Mouse (Mus musculus): Measurements from ENCODE around the gene Lag3. TPM values are rescaled to one million over a fixed set of nuclear protein-coding genes. Genes with fewer than 3 reads are reported as not detected.
"Not testable (repeated sequence)": the region's sequence is repeated elsewhere in the genome, so short reads cannot be mapped to it uniquely, and the experiment has no call there.

Lag3 gene
- total RNA-seq, 2 experiments from 2014 or later: 0.51 to 2.7 TPM

DNA sequence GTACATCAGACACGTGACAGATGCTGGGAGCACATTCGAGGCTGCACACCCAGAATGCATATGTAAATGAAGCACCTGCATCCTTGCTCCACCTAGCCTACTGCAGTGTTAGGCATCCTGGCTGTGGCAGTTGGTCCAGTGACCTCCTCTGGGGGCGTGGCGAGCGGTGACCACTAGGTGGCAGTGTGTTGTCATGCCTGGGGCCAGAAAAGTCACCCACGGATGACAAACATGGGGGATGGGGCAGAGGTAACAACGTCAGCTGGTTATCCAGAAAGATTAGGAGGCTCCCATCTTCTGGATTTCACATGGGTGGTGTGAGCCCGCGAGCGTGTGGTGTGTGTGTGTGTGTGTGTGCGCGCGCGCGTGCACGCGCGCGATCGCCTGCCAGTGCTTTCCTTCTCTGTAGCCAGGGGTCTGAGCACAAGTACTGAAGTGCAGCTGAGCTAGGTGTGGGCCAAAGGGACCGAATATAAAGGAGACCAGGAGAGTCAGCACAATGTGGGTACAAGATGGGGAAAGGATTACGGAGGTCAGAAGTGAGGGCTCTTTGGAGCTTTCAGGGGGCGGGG, 7.8 kb downstream of the Lag3 start:
- peak; percentile 97 for ATAC-seq (replicated peaks; ENCODE audit: low FRiP score, poor library complexity, severe bottlenecking)

- ATAC-seq (replicated peaks; ENCODE audit: low FRiP score, poor library complexity, severe bottlenecking): no peak
These were observed 9.7 kb downstream of the Lag3 start for GRCm38 (mm10) chr6:124901851-124902250.

DNA sequence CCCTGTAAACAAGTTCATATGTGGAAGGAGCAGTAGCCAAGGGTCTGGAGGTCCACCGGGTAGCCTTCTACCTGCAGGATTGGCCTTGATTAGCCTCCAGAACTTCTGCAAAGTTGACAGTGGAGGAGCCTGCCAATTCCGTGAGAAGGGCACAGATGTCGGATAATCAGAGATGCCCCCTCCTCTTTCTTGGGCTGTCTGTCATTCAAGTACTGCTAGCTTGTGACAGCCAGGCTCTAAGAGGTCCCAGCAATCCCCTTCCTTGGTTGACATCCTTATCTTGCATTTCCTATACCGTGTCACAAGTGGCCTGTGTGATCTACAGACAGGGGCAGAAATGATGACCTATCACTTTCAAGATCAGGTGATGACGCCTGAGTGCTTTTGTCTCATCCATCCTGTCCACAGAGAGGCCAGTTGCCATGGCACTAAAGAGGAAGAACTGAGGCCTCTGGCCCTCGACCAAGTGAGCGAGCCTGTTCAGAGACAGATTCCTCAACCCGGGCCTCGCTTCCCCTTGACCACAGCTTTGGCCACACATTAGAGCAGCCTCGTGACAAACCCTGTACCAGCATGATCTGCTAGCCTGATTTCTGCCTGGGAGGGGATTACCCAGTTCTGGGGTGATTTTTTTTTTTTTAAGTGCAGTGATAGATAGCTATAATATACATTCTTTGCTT, 10.6 kb downstream of the Lag3 start:
- no peak for ATAC-seq (replicated peaks; ENCODE audit: low FRiP score, poor library complexity, severe bottlenecking)

- no peak for ATAC-seq (replicated peaks; ENCODE audit: low FRiP score, poor library complexity, severe bottlenecking)
These were observed 11.3 kb downstream of the Lag3 start for GRCm38 (mm10) chr6:124900056-124900800.

GRCm38 (mm10) chr6:124898359-124898758, 13.1 kb downstream of the Lag3 start:
- no peak for ATAC-seq (replicated peaks; ENCODE audit: low FRiP score, poor library complexity, severe bottlenecking)

DNA sequence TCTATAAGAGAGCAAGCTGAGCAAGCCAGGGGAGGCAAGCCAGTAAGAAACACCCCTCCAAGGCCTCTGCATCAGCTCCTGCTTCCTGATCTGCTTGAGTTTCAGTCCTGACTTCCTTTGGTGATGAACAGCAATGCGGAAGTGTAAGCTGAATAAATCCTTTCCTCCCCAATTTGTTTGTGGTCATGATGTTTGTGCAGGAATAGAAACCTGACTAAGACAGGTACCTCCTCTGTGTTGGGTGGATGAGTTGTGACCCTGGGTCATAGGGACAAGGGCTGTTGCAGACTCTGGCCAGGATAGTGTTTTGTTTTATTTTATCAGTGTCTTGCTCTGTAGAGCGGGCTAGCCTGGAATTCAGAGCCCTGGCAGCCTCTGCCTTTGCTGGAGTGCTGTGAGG, 17.4 kb downstream of the Lag3 start:
- not testable (repeated sequence) for ATAC-seq (replicated peaks; ENCODE audit: low FRiP score, poor library complexity, severe bottlenecking)

GRCm38 (mm10) chr6:124890997-124891396, 20.5 kb downstream of the Lag3 start:
- no peak for ATAC-seq (replicated peaks; ENCODE audit: low FRiP score, poor library complexity, severe bottlenecking)

DNA sequence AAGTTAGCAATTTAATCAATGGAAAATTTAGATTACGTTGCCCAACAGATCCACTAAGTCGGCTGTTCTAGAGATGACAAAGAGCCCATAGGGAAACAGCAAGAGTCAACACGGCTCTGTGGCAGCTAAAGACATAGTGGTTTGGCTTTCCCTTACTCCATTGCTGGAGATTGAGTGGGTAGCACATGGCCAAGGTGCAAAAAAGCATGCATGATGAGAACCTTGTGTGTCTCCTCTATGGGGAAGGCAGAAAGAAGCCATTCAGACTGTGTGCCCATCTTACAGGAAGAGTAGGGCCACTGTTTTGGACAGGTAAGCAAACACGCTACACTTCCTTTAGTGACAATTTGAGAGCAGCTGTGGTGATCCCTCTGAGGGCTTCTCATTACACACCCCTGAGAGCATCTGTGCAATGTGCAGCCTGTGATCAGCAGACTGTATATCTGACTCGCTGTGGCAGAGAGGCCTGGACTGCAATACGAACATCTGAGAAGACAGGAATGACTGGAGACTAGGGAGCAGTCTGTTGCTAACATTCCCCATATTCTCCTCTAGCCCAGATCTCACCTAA, 22.9 kb downstream of the Lag3 start:
- ATAC-seq (replicated peaks; ENCODE audit: low FRiP score, poor library complexity, severe bottlenecking): no peak

GRCm38 (mm10) chr6:124887986-124888385, 23.5 kb downstream of the Lag3 start, which contains the start of gene Cd4:
TSS of gene Cd4 (minus strand) at chr6:124888221.
- ATAC-seq (replicated peaks; ENCODE audit: low FRiP score, poor library complexity, severe bottlenecking): no peak

- ATAC-seq (replicated peaks; ENCODE audit: low FRiP score, poor library complexity, severe bottlenecking): no peak
These were observed 25.5 kb downstream of the Lag3 start for GRCm38 (mm10) chr6:124885956-124886381.

DNA sequence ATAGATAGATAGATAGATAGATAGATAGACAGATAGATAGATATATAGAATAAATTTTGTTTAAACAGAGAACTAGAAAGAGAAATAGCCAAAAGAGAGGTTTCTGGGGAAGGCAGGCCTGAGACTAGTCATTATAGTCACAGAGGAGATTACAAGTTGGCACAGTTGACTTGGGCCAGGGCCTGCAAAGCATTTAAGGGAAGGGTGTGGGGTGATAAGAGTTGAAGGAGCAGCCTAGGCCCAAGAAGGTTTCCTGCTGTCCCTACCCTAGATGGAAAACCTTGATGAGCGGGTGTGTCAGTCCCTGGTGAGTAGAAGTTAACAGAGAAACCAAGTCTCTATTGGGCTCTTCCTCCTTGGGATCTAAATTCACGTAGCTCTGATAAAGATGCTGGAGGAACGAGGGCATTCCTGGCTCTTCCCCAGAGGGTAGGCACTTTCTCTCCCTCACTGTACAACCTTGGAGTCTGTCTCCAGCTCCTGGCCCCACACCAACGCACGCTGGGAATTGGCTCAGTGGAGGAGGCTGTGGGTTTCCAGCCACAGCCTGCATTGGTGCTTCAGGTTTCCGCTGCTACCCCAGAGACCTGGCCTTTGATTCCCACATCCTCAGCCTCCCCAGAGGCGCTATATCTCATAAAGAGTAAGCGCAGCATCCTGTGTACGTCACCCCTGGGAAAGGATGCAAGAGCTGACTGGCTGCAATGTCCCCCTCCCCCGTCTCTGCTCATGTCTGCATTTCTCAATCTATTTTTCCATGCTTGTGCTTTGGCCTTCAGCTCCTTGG, 26.6 kb downstream of the Lag3 start:
- ATAC-seq (replicated peaks; ENCODE audit: low FRiP score, poor library complexity, severe bottlenecking): no peak

DNA sequence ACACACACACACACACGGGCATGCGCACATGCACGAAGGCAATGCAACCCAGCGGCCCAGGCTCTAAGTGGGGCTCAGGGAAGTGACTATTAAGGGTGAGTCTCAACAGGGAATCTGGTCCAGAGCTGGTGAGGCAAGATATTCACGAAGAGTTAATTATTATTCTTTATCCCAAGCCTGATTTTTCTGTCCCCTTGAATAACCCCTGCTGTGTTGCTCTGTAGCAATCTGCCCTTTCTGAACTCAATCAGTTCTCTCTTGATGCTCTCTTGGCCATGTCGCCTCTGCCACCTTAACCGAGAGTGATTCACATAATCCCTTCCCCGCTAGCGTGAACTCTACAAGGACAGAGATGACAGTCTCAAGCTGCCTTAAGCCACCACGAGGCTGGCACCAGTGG, 28.2 kb downstream of the Lag3 start:
- no peak for ATAC-seq (replicated peaks; ENCODE audit: low FRiP score, poor library complexity, severe bottlenecking)

DNA sequence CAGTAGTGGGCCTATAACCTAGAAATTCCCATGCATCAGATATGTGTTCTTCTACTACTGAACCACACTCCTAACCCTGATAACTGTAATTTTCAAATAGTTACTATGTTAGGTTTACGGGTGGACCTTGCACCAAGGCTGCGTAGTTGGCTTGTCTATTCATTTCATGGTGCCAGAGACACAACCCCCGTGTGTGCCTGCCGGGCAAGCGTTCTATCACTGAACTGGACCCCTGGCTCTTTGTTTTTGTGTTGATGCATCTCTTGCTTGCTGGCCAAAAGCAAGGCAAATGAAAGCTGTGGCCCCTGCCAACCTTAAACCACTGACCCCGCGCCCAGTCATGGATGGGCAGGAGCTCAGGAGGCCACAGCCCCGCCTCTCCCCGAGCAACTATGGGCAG, 29.7 kb downstream of the Lag3 start:
- no peak for ATAC-seq (replicated peaks; ENCODE audit: low FRiP score, poor library complexity, severe bottlenecking)

GRCm38 (mm10) chr6:124879390-124879789, 32.1 kb downstream of the Lag3 start:
- ATAC-seq (replicated peaks; ENCODE audit: low FRiP score, poor library complexity, severe bottlenecking): no peak

GRCm38 (mm10) chr6:124874348-124874747, 37.2 kb downstream of the Lag3 start:
- ATAC-seq (replicated peaks; ENCODE audit: low FRiP score, poor library complexity, severe bottlenecking): no peak

- ATAC-seq (replicated peaks; ENCODE audit: low FRiP score, poor library complexity, severe bottlenecking): no peak
These were observed 44.9 kb downstream of the Lag3 start for GRCm38 (mm10) chr6:124866560-124866959.

- no peak for ATAC-seq (replicated peaks; ENCODE audit: low FRiP score, poor library complexity, severe bottlenecking)
These were observed 45.6 kb downstream of the Lag3 start for GRCm38 (mm10) chr6:124865766-124866362.

DNA sequence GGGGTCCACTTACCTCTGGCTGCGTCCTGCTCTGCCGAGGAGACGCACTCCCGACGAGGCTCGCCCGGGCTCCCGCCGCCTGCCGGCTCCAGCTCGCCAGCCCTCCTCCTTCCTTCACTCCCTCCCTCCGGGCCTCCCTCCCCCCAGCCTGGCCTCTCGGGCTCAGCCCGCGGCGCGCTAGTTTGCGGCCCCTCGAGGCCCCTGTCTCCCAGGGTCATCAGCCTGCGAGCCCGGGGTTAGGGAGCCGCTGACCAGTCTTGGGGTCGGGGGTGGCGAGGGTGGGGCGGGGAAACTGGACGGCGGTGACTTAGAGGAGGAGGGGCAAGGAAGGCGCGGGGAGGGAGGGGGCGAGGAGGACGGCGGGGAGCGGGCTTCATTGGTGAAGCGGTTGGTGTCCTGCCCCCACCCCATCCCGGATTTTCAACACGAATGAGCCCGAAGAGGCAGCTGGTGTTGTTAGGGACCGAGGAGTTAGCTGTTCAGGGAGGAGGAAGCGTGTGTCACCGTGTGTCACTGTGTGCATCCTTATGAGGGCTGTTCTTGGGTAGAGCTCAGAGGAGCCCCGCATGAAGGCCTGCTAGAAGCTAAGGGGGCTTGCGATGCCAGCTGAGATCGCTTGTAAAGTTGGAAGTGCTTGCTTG, 47.7 kb downstream of the Lag3 start, which contains the start of gene Gpr162:
Gpr162 (minus strand) TSS at position 326 of the 641 bp plus-strand sequence.
- ATAC-seq (replicated peaks; ENCODE audit: low FRiP score, poor library complexity, severe bottlenecking): no peak

DNA sequence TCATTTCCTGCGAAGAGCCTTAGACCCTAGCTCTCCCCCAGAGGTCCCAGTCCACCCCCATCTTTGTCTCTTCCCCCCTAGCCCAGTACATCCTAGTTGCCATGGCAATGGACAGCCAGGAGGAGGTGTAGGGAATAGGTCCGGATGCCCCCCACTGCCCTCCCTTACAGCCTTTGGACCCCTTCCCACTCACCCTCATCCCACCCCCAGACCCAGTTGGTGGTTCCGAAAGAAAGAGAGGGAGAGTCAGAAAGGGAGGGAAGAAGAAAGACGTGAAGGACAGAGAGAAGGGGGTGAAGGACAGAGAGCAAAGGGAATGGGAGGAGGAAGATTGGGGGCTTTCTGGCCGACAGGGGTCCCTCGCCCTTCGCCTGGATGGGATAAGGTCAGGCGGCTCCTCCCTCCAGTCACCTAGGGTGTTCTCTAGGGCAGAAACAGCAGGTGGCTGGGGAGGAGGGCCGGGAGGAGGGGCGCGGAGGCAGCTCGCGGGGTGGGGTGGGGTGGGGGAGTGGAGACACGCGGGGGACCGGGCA, 48.3 kb downstream of the Lag3 start:
- no peak for ATAC-seq (replicated peaks; ENCODE audit: low FRiP score, poor library complexity, severe bottlenecking)
